Mouse (Mus musculus): ENCODE results near the gene Hoxc13. TPM values are rescaled to one million over a fixed set of nuclear protein-coding genes. Genes with fewer than 3 reads are reported as not detected.
A peak's percentile ranks its signal among the peaks of the same experiment; 100 is the strongest.

Hoxc13 gene
- polyA plus RNA-seq, 1 experiment from 2014 or later: 0.89 TPM

GRCm38 (mm10) chr15:102975034-102975433 lies 54.1 kb downstream of the Hoxc13 start:
- 7% methylated on average over 7 of the region's 7 CpGs for WGBS
- Histone ChIP-seq H3K27ac (replicated peaks; ENCODE audit: low read depth, low read length) (no peak overlapping the region), H3K9ac (ENCODE audit: low read depth, low read length) (no peak overlapping the region), H3K36me3 (ENCODE audit: control insufficient read depth, insufficient read depth, low read length) (no peaks in the 10 kb centered on the region), H3K9me3 (ENCODE audit: control insufficient read depth, low read length) (no peaks in the 10 kb centered on the region), H3K4me3 (ENCODE audit: low read depth, low read length) (no peak overlapping the region), H3K27me3 (replicated peaks; ENCODE audit: control insufficient read depth, insufficient read depth, low read length) (peaks cover 100% of the 10 kb centered on the region), H3K4me1 (ENCODE audit: control insufficient read depth, insufficient read depth, low read length) (no peaks in the 10 kb centered on the region), H3K4me2 (ENCODE audit: low read depth, low read length) (no peak overlapping the region)
- DNase-seq (ENCODE audit: low spot score) (no peak), ATAC-seq (ENCODE audit: low read depth) (no peak)

- no peaks in the 10 kb centered on the region for H3K4me1 ChIP-seq (ENCODE audit: control insufficient read depth, insufficient read depth, low read length)
- no peak overlapping the region for H3K9ac ChIP-seq (ENCODE audit: low read depth, low read length)
- no peak overlapping the region for H3K4me3 ChIP-seq (ENCODE audit: low read depth, low read length)
- H3K9me3 ChIP-seq (ENCODE audit: control insufficient read depth, low read length): no peaks in the 10 kb centered on the region
- no peak for DNase-seq (ENCODE audit: low spot score)
- no peak for ATAC-seq (ENCODE audit: low read depth)
- H3K27ac ChIP-seq (replicated peaks; ENCODE audit: low read depth, low read length): no peak overlapping the region
- no peaks in the 10 kb centered on the region for H3K36me3 ChIP-seq (ENCODE audit: control insufficient read depth, insufficient read depth, low read length)
- 0% methylated on average over 21 of the region's 21 CpGs for WGBS
- H3K27me3 ChIP-seq (replicated peaks; ENCODE audit: control insufficient read depth, insufficient read depth, low read length): peaks cover 100% of the 10 kb centered on the region
- H3K4me2 ChIP-seq (ENCODE audit: low read depth, low read length): no peak overlapping the region
These were observed 54.8 kb downstream of the Hoxc13 start for GRCm38 (mm10) chr15:102975688-102976111.

GRCm38 (mm10) chr15:102976171-102976570 lies 55.3 kb downstream of the Hoxc13 start, which contains the start of gene Hoxc9:
Gene Hoxc9, plus strand, starts transcription at chr15:102976439.
- no peaks in the 10 kb centered on the region for H3K9me3 ChIP-seq (ENCODE audit: control insufficient read depth, low read length)
- ATAC-seq (ENCODE audit: low read depth) (no peak), DNase-seq (ENCODE audit: low spot score) (no peak)
- no peak within 1 kb of the TSS for H3K9ac ChIP-seq (ENCODE audit: low read depth, low read length)
- no peaks in the 10 kb centered on the region for H3K4me1 ChIP-seq (ENCODE audit: control insufficient read depth, insufficient read depth, low read length)
- no peak within 1 kb of the TSS for H3K4me2 ChIP-seq (ENCODE audit: low read depth, low read length)
- H3K4me3 ChIP-seq (ENCODE audit: low read depth, low read length): no peak within 1 kb of the TSS
- H3K27me3 ChIP-seq (replicated peaks; ENCODE audit: control insufficient read depth, insufficient read depth, low read length): peaks cover 100% of the 10 kb centered on the region
- no peak within 1 kb of the TSS for H3K27ac ChIP-seq (replicated peaks; ENCODE audit: low read depth, low read length)
- WGBS: 3% methylated on average over 17 of the region's 20 CpGs
- H3K36me3 ChIP-seq (ENCODE audit: control insufficient read depth, insufficient read depth, low read length): no peaks in the 10 kb centered on the region

GRCm38 (mm10) chr15:102976631-102977422 lies 55.9 kb downstream of the Hoxc13 start:
- Histone ChIP-seq H3K27ac (replicated peaks; ENCODE audit: low read depth, low read length) (no peak overlapping the region), H3K9ac (ENCODE audit: low read depth, low read length) (no peak overlapping the region), H3K36me3 (ENCODE audit: control insufficient read depth, insufficient read depth, low read length) (no peaks in the 10 kb centered on the region), H3K4me2 (ENCODE audit: low read depth, low read length) (no peak overlapping the region), H3K9me3 (ENCODE audit: control insufficient read depth, low read length) (no peaks in the 10 kb centered on the region), H3K4me3 (ENCODE audit: low read depth, low read length) (no peak overlapping the region), H3K4me1 (ENCODE audit: control insufficient read depth, insufficient read depth, low read length) (no peaks in the 10 kb centered on the region), H3K27me3 (replicated peaks; ENCODE audit: control insufficient read depth, insufficient read depth, low read length) (peaks cover 100% of the 10 kb centered on the region)
- DNase-seq (ENCODE audit: low spot score) (no peak), ATAC-seq (ENCODE audit: low read depth) (no peak)
- WGBS: under 1% methylated on average over 36 of the region's 37 CpGs

- H3K4me1 ChIP-seq (ENCODE audit: control insufficient read depth, insufficient read depth, low read length): no peaks in the 10 kb centered on the region
- ATAC-seq (ENCODE audit: low read depth): no peak
- H3K27me3 ChIP-seq (replicated peaks; ENCODE audit: control insufficient read depth, insufficient read depth, low read length): peaks cover 100% of the 10 kb centered on the region
- 3% methylated on average over 16 of the region's 16 CpGs for WGBS
- no peak overlapping the region for H3K4me3 ChIP-seq (ENCODE audit: low read depth, low read length)
- no peaks in the 10 kb centered on the region for H3K36me3 ChIP-seq (ENCODE audit: control insufficient read depth, insufficient read depth, low read length)
- no peaks in the 10 kb centered on the region for H3K9me3 ChIP-seq (ENCODE audit: control insufficient read depth, low read length)
- no peak overlapping the region for H3K9ac ChIP-seq (ENCODE audit: low read depth, low read length)
- no peak for DNase-seq (ENCODE audit: low spot score)
- no peak overlapping the region for H3K27ac ChIP-seq (replicated peaks; ENCODE audit: low read depth, low read length)
- H3K4me2 ChIP-seq (ENCODE audit: low read depth, low read length): no peak overlapping the region
These were observed 56.6 kb downstream of the Hoxc13 start for GRCm38 (mm10) chr15:102977423-102977974.

Small RNA genes lying within 50 kb of the gene (microRNA-seq; reads per million reads assigned to microRNA genes)
- gene Mir196a-2 (ENCODE audit: borderline number of aligned reads): 2.7 reads per million, percentile 13 among the genes with 10 or more reads in this experiment

Other genes with a start within 250 kb of the Hoxc13 start
- gene Atp5g2, start 248.8 kb upstream of the Hoxc13 start, polyA plus RNA-seq (2014; fragmentation: Nextera tagmentation; extraction: Ambion mirVana): 82.9 and 94.1 TPM in 2 replicates
- gene Calcoco1, start 198.9 kb upstream of the Hoxc13 start, polyA plus RNA-seq (2014; fragmentation: Nextera tagmentation; extraction: Ambion mirVana): 51.1 and 51.9 TPM in 2 replicates
- not detected in 2 replicates for gene Hoxc12, start 15.7 kb downstream of the Hoxc13 start, polyA plus RNA-seq (2014; fragmentation: Nextera tagmentation; extraction: Ambion mirVana)
- not detected in 2 replicates for gene Hoxc11, start 33.3 kb downstream of the Hoxc13 start, polyA plus RNA-seq (2014; fragmentation: Nextera tagmentation; extraction: Ambion mirVana)
- gene Hoxc10, start 45.7 kb downstream of the Hoxc13 start, polyA plus RNA-seq (2014; fragmentation: Nextera tagmentation; extraction: Ambion mirVana): not detected in 2 replicates
- 0.96 and 2.8 TPM in 2 replicates for gene Hoxc5, start 46.3 kb downstream of the Hoxc13 start, polyA plus RNA-seq (2014; fragmentation: Nextera tagmentation; extraction: Ambion mirVana)
- gene Hoxc9, start 55.3 kb downstream of the Hoxc13 start, polyA plus RNA-seq (2014; fragmentation: Nextera tagmentation; extraction: Ambion mirVana): not detected in 2 replicates
- gene Hoxc8, start 69.5 kb downstream of the Hoxc13 start, polyA plus RNA-seq (2014; fragmentation: Nextera tagmentation; extraction: Ambion mirVana): 0.14 TPM in 1 of 2 replicates, not detected in the other
- gene Hoxc6, start 77.2 kb downstream of the Hoxc13 start, polyA plus RNA-seq (2014; fragmentation: Nextera tagmentation; extraction: Ambion mirVana): 0.25 and 0.93 TPM in 2 replicates
- gene Hoxc4, start 97.8 kb downstream of the Hoxc13 start, polyA plus RNA-seq (2014; fragmentation: Nextera tagmentation; extraction: Ambion mirVana): 2.5 and 4.0 TPM in 2 replicates
- 14.9 and 18.4 TPM in 2 replicates for gene Smug1, start 246.0 kb downstream of the Hoxc13 start, polyA plus RNA-seq (2014; fragmentation: Nextera tagmentation; extraction: Ambion mirVana)